10 mouse cellular contexts compared by ENCODE assay signal in genomic region chr17:87826909-87827308, GRCm38 (mm10). TPM values are rescaled to one million over a fixed set of nuclear protein-coding genes. Genes with fewer than 3 reads are reported as not detected.
DNase-seq lines count a peak whose midpoint lies in the region; ATAC-seq and TF ChIP-seq lines count a peak whose summit lies in the region.
"Had no signal": no experiment of that assay in that cellular context is flagged by ENCODE, and none has a peak within 500 bp of the region (broad histone marks: within the 10 kb centered on the region; RNA-seq: fewer than 3 reads in every experiment).

No protein-coding gene starts in this region.

- H3K4me3 ChIP-seq in hindbrain, postnatal 0 days (ENCODE audit: low read length): 0 out of 2 replicates have a peak overlapping the region, but pooled peaks have one; percentile 7

- H3K27ac ChIP-seq in hindbrain, postnatal 0 days: no peak overlapping the region

- H3K4me1 ChIP-seq in hindbrain, postnatal 0 days (ENCODE audit: insufficient read depth, low read length): 0 out of 2 replicates have a peak, but pooled peaks cover 4% of the 10 kb centered on the region

- H3K9me3 ChIP-seq in hindbrain, postnatal 0 days (ENCODE audit: low read length): no peaks in the 10 kb centered on the region

- no peaks in the 10 kb centered on the region for H3K36me3 ChIP-seq in hindbrain, postnatal 0 days (ENCODE audit: insufficient read depth, low read length)

- H3K9ac ChIP-seq in hindbrain, postnatal 0 days (replicated peaks; ENCODE audit: low read length): no peak overlapping the region

- no peaks in the 10 kb centered on the region for H3K27me3 ChIP-seq in hindbrain, postnatal 0 days (ENCODE audit: insufficient read depth, low read length)

- peak overlapping the region; percentile 37 for H3K4me2 ChIP-seq in hindbrain, postnatal 0 days (ENCODE audit: low read depth, low read length)

- WGBS in hindbrain, postnatal 0 days: 13% methylated on average over 12 of the region's 12 CpGs

- peak; percentile 9 to 13 for DNase-seq in cerebellum, adult 18-20 months
- DNase-seq in cerebellum, adult 11-12 months: no peak
- DNase-seq in left cerebral cortex, adult 18-20 months (ENCODE audit: low spot score in 2 of 2): peak; percentile 52 to 59
- DNase-seq in left cerebral cortex, postnatal 10 days (ENCODE audit: extremely low spot score in 1 of 2, low spot score in 2 of 2): no peak
- DNase-seq in hindbrain, postnatal 0 days (ENCODE audit: low spot score): peak; percentile 3
- peak; percentile 18 for DNase-seq in right cerebral cortex, postnatal 14 days
- no peak for DNase-seq in gastrocnemius, adult 8-10 months (ENCODE audit: low spot score in 2 of 2)
- DNase-seq in gastrocnemius, postnatal 36 days: no peak
- DNase-seq: cerebellum, adult 9-11 months had no signal

- no peak for TF ChIP-seq CTCF in hindbrain, postnatal 0 days (IDR thresholded peaks at IDR 0.05; ENCODE audit: low read depth)

- intact Hi-C loops in left cerebral cortex, postnatal 10 days (cut with DNase I): no loop called here
- intact Hi-C loops in gastrocnemius, postnatal 36 days (cut with DNase I): no loop called here

- peak; percentile 36; the same call in 1 of the 2 replicates for ATAC-seq in hindbrain, postnatal 0 days

RNA-seq across cellular contexts. Expression of gene Kcnk12, which starts 29.1 kb away (rescaled TPM):
- 10 to 100 TPM; 30.1 to 33.8 TPM for total RNA-seq in left cerebral cortex, adult 18-20 months (2021)
- total RNA-seq in left cerebral cortex, postnatal 10 days (2021): 10 to 100 TPM; 26.2 to 27.6 TPM
- total RNA-seq in hindbrain, postnatal 0 days (2014; rRNA removed): 12.8 and 19.5 TPM in 2 replicates
- 2.5 and 2.6 TPM in 2 replicates for polyA plus RNA-seq in hindbrain, postnatal 0 days (2015; fragmentation: Nextera tagmentation; extraction: Ambion mirVana)
- total RNA-seq in gastrocnemius, adult 8-10 months (2022): not detected
- total RNA-seq in gastrocnemius, postnatal 36 days (2021): not detected
- total RNA-seq: liver, adult 2 months had no signal

Comparison
In these comparisons a context has a peak if more than half of its experiments do, and no peak if none do; other contexts are left out.
1. DNase-seq: peak in cerebellum, adult 18-20 months (2 of 2), left cerebral cortex, adult 18-20 months (2 of 2), hindbrain, postnatal 0 days (single experiment) and right cerebral cortex, postnatal 14 days (single experiment); none in cerebellum, adult 11-12 months (single experiment), left cerebral cortex, postnatal 10 days (0 of 2), gastrocnemius, adult 8-10 months (0 of 2) and gastrocnemius, postnatal 36 days (0 of 2).
2. RNA of gene Kcnk12, which starts 29.1 kb away (total RNA-seq): 30.1 to 33.8 TPM in left cerebral cortex, adult 18-20 months, 26.2 to 27.6 TPM in left cerebral cortex, postnatal 10 days and 12.8 to 19.5 TPM in hindbrain, postnatal 0 days; not detected in gastrocnemius, adult 8-10 months and not detected in gastrocnemius, postnatal 36 days; every median in the first group is over 10 times any median in the second.